Mouse (Mus musculus): Measurements from ENCODE around the gene Myh9.

The Myh9 gene

DNA sequence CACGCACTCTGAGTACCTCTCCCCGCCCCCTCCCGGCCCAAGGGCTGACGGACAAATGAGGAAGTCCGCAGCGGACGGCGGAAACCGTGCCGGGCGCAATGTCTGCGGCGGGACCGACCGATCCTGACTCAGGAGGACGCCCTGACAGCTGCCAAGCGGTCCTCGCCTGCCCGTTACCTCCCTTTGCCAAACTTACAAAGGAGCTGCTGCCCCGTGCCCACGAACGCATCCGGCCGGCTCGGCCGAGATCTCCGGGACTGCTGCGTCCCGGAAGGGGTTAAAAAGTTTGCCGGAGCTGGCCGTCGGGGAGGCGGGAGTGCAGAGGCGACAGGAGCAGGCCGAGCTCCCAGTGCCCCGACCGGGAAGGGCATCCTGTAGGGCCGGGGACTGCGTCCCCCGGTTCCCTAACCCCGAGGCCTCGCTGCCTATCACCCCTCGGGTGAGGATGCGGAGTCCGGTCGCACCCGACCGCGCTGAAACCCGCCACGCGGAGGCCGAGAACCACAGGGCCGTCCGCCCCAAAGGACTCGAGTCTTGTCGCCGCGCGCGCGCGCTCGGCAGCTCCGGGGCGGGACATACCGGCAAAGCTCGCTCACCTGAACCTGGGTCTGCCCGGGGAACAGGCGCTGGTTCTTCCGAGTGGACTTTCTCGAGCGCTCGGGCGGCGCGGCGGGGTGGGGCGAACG lies 471 bp downstream of the Myh9 start:
- peak; percentile 81 for DNase-seq

DNA sequence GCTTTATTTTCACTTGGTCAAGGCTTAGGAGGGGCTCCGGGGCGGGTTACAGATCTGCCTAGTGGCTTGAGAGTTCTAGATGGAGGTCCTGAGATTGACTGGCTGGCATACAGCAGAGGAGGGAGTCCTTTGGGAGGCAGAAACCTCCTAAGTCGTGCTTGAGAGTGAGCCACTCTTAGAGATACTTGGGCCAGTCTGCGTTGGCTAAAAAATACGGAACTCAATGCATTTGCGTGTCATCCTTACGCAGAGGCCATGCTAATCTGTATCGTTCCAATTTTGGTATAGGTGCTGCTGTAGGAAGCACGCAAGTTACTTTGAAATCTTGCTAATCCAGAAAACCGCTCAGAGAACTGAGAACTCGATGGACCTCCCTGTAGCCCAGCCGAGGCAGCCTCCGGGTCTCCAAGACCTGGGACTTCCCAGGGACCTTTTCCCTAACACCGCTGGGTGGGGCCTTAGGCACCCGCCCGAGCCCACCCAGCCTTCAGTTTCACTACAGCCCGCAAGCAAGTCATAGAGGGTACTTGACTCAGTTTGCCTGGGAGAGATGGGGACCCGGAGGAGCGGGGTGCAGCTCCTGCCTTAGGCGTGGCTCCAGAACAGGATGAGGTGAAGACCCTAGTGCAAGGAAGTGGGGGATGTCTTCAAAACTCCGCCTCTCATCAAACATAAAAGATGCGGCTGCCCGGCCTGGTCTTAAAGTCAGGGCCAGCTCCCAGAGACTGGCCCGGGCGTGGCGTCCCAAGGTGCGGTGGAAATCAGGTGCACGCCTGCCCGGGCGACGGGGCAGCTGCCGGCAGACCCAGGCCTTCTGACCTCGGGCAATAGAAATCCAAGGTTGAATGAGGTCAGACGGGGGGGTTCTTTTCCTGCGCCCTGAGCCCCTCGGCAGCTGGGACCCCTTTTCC lies 1.3 kb downstream of the Myh9 start:
- peak; percentile 52 for DNase-seq

DNA sequence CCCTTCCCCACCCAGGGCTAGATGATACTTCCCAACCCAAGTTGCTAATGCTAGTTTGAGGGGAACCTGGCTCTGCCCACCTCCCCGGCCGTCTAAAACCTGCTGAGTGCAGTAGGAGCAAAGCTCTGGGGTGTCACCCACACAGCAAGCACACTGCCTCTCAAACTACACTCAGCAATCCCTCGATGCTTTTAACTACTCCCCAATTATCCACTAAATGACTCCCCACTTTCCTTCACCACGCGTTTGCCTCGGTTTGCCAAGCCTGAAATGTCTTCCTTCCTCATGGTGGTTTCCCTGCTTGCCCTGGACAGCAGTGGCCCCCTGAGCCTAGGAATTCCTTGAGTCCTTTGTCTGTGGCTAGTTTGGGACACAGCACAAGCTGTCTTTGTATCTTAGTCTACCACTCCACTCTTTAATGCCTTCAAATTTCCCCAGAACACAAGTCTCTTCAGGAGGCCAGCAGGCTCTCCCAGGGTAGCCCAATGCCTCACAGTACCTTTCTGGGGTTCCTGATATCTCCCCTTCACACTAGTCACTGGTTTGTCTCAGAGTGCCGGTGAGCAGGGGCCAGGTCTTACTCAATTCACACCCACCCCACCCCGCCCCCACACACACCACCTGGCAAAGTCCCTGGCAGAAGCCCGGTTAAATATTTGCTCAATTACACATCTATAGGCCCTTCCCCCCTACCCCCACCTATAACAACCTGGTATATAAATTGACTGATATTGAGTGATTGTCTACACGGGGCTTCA lies 2.3 kb downstream of the Myh9 start:
- no peak for DNase-seq

DNA sequence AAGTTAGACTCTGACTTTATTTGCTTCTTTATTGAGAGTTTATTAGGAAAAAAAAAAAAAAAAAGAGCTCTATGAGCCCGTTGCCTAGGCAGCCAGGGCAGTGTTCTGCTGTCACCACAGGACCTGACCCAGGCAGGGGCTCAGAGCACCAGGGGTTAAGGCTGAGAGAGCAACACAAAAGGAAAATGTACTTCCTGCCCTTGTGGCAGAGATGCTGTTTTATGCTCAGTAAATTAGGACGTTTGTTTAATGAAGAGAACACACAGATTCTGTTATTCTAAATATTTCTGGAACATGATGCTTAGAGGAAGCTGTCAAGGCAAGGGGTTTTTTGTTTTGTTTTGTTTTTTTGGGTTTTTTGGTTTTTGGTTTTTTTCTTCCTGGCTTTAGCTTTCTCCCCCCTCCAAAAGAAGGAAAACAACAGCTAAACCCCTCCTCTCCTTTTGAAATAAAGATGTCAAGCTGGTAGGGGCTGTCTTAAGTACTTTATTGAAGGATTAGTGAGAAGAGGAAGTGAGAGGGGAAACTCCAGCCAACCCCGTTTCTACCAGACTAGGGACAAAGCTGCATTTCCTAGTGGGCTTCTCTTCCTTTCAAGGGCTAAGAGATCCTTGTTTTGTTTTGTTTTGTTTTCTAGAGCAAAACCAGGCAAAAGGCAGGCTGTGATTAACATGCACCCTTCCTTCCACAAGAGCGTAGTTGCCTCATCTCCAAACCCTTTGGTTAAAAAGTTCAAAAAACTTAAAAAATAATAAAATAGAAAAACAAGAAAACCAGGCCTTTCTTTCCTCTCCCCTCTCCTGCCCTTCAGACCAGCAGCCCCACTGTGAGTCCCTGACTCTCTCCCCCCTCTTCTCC lies 3.2 kb downstream of the Myh9 start:
- no peak for DNase-seq

DNA sequence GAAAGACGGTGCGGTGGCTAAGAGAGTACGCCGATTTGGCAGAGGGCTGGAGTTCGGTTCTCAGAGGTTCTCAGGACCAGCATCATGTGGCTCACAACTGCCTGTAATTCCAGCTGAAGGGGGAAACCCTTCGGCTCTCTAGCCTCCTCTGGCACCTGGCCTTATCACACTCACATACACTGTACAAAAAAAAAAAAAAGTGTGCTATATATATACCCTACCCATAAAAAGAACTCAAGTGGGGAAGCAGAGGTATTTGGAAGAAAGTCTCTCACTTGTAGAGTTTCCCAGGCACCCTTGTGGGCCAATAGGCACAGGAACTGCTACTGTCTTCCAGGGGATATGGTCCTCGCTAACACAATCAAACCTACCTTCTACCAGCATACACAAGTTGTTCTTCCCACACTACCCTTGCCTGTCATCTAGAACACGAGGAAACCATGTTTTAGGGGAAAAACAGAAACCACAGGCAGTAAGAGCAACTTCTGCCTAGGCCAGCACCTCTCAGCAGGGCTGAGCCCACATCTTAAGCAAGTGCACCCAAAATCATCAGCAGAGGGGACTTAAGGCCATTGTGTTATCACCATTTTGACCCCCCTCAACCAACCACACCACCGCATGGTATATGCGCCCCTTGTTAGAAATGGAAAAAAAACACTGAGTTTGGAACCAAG lies 4.4 kb downstream of the Myh9 start:
- DNase-seq = no peak

DNA sequence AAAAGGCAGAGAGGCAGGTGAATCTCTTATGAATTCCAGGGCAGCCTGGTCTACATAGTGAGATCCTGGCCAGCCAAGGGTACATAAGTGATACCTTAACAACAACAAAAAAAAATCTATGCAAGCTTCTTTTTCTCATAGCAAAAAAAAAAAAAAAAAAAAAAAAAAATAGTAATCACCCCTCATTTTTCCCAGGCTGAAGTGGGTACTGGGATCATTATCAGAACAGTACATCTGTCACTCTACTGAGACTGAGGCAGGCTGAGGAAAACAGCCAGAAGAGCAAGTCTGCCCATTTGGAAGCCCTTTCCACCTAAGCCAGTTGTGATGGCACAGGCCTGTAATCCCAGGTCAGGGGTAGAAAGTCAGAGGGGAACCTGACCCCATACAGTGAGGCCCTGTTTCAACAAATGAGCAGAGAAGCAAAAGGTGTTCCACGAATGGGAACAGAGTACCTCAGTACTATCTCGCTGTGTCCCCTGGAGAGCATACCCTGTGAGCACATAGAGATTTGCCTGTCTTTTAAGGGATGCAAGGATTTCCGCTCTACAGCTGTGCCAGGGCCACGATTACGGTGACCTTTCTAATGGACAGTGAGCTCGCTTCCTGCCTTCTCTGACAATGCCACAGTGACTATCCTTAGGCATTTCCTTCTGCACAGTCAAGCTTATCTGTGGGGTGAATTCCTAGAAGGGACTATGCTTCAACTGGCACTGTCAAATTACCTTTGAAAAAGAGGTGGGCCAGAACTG lies 5.1 kb downstream of the Myh9 start:
- DNase-seq = no peak

DNA sequence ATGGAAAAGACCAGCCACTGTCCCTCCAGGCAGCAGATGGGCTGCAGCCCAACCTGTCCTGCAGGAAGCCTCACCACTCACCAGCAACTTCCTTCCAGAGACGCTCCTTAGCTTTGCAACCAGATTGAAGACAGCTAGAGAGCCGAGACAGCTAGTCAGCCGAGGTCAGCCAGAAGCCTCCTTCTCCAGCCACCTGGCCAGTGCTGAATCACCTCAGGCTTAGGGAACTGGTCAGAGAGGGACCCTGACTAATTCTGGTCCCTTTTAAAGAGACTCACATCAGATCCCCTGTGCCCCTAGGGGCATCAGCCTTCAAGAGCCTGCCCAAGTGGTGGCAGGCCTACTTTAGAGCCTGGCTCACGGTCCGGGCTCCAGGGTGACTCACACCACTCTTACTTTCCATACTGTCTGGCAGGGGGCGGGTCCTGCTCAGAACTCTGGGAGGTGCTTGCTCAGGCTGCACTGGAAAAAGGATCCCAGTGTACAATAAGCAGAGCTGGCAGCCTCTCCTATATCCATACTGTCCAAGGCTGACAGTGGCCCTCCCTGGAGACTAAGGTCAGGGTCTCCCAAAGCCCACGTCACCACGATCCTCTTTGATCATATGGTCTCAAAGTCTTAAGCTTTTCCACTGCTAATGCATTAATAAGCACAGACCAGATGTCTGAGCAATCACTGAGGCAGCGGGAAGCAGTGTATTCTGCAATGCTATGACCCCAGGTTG lies 5.9 kb downstream of the Myh9 start:
- DNase-seq = peak; percentile 49

DNA sequence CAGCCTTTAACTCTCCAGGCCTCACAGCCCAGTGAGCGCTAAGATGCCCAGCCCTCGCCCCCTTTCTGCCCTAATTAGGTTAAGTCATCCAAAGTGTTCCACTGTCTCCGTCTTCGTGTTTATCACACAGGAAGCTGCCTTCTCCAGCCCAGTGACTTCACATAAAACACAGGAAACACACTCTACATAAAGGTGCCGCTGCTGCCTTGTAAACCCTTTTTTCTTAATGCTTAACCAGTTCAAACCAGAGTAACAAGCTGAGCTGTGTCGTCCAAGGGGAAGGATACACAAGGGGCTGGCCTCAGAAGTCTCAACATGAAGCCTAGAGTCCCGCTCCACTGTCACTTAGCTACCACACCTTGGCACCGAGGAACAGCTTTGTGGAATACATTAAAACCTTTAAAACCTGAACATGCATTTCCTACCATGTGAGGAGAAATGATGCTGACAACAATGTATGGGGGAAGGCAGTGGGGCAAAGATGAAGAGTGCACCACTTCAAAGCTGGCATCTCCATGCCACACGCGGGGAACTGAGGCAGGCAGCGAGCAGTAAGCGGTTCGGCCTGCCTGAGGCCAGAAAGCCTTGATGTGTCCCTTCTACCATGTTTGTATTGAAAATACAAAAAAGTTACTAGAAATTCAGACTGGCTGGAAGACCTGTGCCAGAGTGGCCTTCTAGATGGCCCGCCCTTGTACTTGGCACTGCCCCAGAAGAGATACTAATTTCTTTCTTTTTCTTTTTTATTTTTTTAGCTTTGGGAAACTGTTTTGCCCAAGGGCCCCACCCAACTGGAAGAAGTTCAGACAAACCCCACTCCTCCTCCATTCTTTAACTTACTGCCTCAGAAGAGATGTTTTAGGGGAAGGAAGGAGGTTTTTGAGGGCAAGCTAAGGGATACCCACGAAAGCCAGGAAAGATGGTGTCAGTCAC lies 7.4 kb downstream of the Myh9 start:
- no peak for DNase-seq

DNA sequence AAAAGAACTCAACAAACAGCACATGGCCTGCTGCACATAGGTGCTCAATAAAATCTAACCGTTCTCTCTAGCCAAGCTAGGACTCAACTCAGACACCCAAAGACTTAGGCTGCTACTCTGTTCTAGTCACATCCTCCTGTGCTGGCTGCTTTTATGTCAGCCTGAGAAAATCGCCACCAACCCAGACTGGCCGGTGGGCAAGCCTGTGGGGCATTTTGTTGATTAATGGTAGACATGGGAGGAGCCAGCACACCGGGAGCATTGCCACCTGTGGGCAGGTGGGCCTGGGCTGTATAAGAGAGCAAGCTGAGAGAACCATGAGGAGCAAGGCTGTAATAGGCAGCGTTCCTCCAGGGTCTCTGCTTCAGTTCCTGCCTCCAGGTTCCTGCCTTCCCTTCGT lies 8.2 kb downstream of the Myh9 start:
- DNase-seq = no peak

DNA sequence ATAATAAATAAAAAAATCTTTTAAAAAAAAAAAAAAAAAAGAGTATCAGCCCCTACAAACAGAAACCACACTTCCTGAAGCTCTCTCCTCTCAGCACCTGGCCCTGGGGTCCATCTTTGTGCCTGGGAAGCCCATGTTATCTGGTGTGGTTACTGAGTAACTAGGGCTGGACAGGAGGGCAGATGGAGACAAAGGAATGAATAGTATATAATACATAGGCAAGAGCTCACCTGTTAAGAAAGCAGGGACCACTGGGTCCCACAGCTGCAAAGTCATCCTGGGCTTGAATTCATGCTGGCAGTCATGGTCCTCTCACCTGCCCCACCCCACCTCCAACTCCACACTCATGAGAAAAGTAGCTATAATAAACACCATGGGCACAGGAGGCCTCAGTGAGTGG lies 8.9 kb downstream of the Myh9 start:
- DNase-seq = no peak

DNA sequence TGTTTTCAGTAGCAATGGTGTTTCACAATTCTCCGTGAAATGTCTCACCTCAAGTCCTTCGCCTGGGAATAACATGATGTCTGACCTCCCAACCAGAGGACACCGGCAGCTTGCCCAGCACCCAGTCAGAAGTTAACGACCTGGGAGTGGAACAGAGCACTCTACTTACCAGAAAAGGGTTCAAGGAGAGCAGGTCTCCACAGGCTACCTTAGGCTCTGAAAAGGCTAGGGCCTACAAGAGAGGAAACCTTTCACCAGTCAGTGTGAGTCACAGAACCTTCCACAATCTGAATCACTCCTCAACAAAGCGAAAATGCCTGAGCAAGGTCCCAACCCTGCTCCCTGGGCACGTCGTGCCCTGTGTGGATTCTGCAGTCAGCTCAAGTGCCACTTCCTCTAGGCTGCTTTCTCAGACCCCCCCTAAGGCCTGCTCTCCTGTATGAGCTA lies 9.5 kb downstream of the Myh9 start:
- no peak for DNase-seq

DNA sequence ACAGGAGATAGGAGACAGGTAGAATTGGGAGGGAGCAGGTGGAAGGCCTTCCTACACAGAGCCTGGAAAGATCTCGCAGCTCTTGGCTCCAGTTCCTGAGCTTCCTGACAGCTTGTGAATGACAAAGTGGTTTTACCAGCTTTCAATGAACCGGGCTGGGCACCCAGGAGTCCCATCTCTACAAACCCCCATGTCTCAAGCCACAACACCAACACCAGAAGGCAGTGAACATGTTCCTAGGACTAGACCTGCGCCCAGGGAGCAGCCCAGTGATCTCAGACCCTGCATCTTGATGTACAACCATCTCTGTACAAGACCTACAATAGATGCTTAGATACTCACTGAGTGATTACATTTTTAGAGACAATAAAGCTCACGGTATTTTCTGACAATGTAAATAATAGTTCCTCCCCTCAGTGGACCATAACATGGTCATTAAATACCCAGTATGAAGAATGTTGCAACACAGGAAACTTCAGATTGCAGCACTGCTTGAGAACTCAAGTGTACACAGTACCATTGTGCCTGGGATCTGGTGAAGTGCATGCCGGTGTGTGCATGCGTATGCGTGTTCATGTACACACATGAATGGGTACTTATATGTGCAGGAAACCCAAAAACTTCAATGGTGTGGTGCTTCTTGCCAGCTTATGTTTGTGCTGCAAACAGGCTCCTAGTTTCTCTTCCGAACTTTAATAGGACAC lies 10.1 kb downstream of the Myh9 start:
- DNase-seq = no peak

DNA sequence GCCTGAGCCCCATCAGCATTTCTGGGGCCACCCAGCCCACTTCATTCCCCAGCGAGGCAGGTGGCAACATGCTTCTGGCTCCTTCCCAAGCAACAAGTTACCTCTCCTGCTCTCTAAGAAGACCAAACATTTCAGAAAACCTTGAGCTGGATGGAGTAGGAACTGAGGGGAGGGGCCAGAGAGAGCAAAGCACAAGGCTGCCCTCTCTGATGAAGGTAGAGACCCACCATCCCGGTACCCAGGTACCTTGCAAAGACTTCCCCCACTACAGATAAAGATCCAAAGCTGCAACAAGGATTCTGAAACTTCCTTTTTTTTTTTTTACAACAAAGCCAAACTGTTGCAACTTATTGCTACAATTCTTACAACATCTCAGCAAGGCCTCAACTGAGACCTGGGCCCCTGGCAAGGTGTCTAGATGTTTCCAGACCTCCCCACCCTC lies 10.8 kb downstream of the Myh9 start:
- no peak for DNase-seq

DNA sequence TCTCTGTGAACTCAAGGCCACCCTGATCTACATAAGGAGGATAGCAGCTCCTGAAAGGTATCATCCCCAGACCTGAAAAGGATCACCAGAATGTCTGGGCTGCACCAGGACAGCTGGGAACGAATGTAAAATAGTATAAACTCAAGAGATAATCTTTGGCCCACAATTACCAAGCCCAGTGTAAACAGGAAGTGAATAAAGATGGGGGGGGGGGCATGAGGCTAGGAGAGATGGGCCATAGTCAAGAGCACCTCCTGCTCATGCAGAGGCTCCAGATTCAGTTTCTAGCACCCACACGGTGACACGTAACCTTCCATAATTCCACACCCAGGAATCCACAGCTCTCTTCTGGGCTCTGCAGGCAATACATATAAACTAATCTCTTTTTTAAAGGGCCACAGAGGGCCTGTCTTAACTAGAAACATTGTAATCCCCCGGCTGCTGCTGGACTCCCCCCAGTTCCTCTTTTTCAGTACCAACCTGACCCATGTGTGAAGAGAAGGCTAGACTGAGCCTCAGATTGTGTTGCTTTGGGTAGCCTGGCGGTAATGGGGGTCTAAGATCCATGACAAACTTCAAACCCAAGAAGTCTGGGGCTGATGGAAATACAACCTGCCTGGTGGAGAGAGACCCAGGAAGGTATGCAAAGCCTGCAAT lies 11.4 kb downstream of the Myh9 start:
- no peak for DNase-seq

DNA sequence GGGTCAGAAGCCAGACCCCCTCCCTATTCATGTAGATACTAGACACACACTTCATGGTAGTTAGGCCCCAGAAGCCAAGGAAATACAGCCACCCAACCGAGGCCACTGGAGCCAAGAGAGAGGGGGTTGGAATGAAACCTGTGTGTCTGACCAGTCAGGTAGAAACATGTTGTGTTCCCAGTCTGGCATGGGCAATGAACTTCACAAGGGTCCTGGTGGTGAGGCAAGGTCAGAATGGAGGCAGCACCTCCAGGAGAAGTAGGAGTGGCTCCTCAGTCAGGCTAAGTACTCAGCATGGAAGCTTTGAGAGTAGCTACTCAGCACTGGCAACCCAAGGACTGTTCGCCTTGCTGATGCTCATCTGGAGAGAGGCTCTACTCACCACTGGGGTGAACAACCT lies 12.4 kb downstream of the Myh9 start:
- peak; percentile 33 for DNase-seq

DNA sequence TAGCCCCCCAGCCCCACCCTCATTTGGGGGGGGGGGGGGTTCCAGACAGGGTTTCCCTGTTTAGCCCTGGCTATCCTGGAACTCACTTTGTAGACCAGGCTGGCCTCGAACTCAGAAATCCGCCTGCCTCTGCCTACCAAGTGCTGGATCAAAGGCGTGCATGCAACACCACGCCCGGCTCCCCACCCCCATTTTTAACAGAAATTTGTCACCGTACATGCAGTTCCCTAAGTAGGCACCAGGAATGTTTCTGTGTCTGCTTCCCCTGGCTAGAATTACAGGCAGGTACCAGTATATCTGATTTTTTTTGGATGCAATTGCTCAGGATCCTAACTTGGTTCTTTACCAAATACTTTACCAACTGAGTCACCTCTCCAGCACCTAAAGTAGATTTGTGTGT lies 13.1 kb downstream of the Myh9 start:
- no peak for DNase-seq

DNA sequence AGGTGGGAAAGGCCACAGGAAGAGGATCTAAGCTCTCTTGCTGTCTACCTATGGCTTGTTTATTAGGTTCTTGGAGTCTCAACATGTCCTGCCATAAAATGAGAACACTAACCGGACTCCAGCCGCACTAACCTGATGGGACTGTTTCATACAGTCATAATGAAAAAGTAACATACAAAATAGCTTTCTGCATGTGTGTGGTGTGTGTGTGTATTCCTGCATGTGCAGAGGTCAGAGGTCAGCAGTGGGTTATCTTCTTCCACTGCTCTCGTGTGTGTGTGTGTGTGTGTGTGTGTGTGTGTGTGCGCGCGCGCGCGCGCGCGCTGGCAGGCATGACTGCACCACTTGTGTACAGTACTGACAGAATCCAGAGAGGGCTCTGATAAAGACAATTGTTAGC lies 13.7 kb downstream of the Myh9 start:
- no peak for DNase-seq

DNA sequence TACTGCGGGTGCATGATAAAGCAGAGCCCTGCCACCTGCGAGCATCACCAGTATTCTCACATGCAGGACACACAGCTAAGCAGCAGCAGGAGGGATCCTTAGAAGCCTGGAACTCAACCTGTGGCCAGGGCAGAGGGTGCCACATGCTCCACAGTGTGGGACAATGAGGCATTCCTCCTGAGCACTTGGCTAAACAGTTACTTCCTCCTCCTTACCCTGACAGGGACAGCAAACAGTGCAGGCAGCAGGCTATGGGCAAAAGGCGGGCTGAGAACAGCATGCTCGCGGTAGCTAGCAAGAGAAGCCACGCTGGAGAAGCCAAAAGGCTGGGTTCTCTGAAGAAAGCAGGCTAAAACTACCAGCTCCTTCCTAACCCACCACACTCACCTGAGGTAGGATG lies 14.2 kb downstream of the Myh9 start:
- DNase-seq = peak; percentile 66
